Mouse (Mus musculus) thymus, adult 2 months (tissue): ENCODE results near the gene 2210016F16Rik. TPM values are rescaled to one million over a fixed set of nuclear protein-coding genes. Genes with fewer than 3 reads are reported as not detected.
"Not testable (repeated sequence)": the region's sequence is repeated elsewhere in the genome, so short reads cannot be mapped to it uniquely, and the experiment has no call there.

Experiments used
- DNase-seq: peaks from one replicate; pipeline ENCODE4 v3.0.0; 2021
- H3K27ac ChIP-seq: fragments of 200-500 bp; 2 replicates; pipeline ENCODE4 v1.5.1; 2012; ENCODE audit warnings: low read length, control low read depth; ENCODE audit not compliant: control insufficient read depth, insufficient read depth
- H3K27me3 ChIP-seq: fragments of 200-500 bp; 2 replicates; pipeline ENCODE4 v1.6.1; 2012; ENCODE audit warnings: mild to moderate bottlenecking, low read length, moderate library complexity, mixed read lengths; ENCODE audit not compliant: control insufficient read depth, insufficient read depth
- H3K36me3 ChIP-seq: fragments of 200-500 bp; 2 replicates; pipeline ENCODE4 v1.6.1; 2012; ENCODE audit warnings: mild to moderate bottlenecking, low read length, moderate library complexity; ENCODE audit not compliant: control insufficient read depth, insufficient read depth
- H3K4me1 ChIP-seq: fragments of 200-500 bp; replicated peaks from 2 replicates; pipeline ENCODE4 v1.6.1; 2012; ENCODE audit warnings: low read length; ENCODE audit not compliant: control insufficient read depth, insufficient read depth
- H3K4me3 ChIP-seq: fragments of 200-500 bp; 2 replicates; pipeline ENCODE4 v1.5.1; 2012; ENCODE audit warnings: mild to moderate bottlenecking, low read length, control low read depth, moderate library complexity; ENCODE audit not compliant: control insufficient read depth, insufficient read depth
- CTCF ChIP-seq: fragments of 200-500 bp; IDR thresholded peaks from 2 replicates; pipeline ENCODE4 v1.5.1; 2012; ENCODE audit warnings: mild to moderate bottlenecking, control low read depth, low read length, moderate library complexity, borderline replicate concordance; ENCODE audit not compliant: control insufficient read depth, poor library complexity, insufficient read depth; ENCODE audit errors: extremely low read depth
- POLR2A ChIP-seq: fragments of 200-500 bp; IDR thresholded peaks from 2 replicates; pipeline ENCODE4 v1.6.1; 2012; ENCODE audit warnings: mild to moderate bottlenecking, low read length, control low read depth, moderate library complexity; ENCODE audit not compliant: control insufficient read depth, poor library complexity, insufficient read depth; ENCODE audit errors: extremely low read depth
- WGBS: fragments of 180-500 bp; shearing (Covaris S2); methylation state at CpG from one replicate; pipeline ENCODE4 v1.1.7; 2018; 5-methylcytosine and 5-hydroxymethylcytosine counted together
- polyA plus RNA-seq: library from polyadenylated mRNA; depleted of rRNA; stranded (reverse); fragments of >200 nt; gene quantifications from 2 replicates; pipeline ENCODE4 v1.2.3, GENCODE M21; 2012

2210016F16Rik gene
- polyA plus RNA-seq, 1 experiment, result 27.9 TPM

DNA sequence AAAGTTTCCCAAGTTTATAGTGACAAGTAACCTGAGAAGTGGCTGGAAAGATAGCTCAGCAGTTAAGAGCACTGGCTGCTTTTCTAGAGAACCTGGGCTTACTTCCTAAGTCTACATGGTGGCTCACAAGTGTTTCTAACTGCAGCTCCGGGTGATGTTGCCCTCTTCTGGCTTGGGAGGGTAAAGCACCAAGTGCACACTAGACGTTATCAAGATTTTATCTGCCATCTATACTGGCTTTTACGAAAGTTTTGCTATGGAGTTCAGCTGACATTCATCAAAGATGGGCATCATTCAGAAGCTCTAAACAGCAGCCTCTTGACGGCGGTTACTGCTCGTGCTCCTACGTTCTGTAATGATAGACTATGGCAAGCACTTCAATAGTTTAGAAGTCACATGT, 2.9 kb upstream of the 2210016F16Rik start:
- Histone ChIP-seq H3K27ac (no peak overlapping the region), H3K4me3 (no peak overlapping the region), H3K4me1 (peaks cover 8% of the 10 kb centered on the region), H3K36me3 (peaks cover 24% of the 10 kb centered on the region), H3K27me3 (no peaks in the 10 kb centered on the region)
- DNase-seq, result peak; percentile 85
- 20% methylated on average over 7 of the region's 7 CpGs for WGBS
- no peak for TF ChIP-seq CTCF
- TF ChIP-seq POLR2A, result no peak

DNA sequence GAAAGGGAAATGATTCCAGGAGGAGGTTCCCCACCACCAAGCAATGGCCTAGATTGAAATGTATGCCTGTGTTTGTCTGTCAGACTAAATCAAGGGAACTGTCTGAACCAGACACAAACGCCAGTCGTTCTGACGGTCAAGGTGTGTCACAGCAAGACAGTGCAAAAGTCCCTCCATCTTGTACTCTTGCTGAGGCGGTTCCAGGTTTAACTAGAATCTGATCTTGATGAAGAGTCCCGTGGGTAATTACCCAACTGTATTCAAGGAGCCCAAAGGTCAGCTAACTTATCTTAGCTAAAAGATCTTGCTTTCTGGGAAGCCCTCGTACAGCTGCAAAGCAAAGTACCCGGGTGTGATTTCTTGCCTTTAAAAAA, 509 bp upstream of the 2210016F16Rik start:
- no peaks in the 10 kb centered on the region for H3K27me3 ChIP-seq
- DNase-seq, result no peak
- peaks cover 8% of the 10 kb centered on the region for H3K4me1 ChIP-seq
- WGBS, result 91% methylated on average over 7 of the region's 7 CpGs
- peak overlapping the region; percentile 71 for H3K4me3 ChIP-seq
- TF ChIP-seq POLR2A (no peak), CTCF (no peak)
- H3K27ac ChIP-seq, result no peak overlapping the region
- peaks cover 26% of the 10 kb centered on the region for H3K36me3 ChIP-seq

DNA sequence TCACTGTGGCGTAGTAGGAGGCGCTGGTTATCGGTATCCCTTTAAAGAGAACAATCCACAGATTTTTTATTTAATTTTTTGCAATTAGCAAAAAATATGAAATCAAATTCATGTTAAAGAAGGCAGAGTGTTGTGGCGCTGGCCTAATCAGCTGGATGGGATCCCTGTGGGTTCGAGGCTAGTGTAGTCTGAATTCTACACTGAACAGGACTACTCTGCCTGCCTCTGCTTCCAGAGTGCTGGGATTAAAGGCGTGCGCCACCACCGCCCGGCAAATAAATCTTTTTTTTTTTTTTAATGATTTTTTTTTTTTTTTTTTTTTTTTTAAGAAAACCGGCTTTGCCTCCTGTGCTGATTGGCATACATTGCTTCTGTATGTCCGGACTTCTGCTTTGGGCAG, 654 bp downstream of the 2210016F16Rik start:
- Histone ChIP-seq H3K27ac (no peak overlapping the region), H3K4me3 (peak overlapping the region; percentile 71), H3K4me1 (peaks cover 8% of the 10 kb centered on the region), H3K36me3 (peaks cover 25% of the 10 kb centered on the region), H3K27me3 (no peaks in the 10 kb centered on the region)
- DNase-seq, result no peak
- WGBS, result 43% methylated on average over 11 of the region's 11 CpGs
- TF ChIP-seq POLR2A, result no peak
- TF ChIP-seq CTCF, result no peak

DNA sequence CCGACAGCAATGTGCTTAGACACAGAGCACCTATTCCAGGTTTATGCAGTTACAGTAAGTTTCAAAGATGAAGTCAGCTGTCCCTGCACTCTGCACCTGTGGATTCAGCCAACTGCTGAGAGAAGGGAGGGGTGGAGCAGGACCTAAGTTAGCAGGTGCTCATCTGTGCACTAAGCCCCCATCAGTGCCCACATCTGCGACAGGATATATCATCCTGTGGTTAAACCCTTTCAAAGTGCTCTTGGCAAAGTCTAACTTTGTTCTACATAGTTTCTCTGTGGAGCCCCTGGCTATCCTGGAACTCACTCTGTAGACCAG, 11.9 kb downstream of the 2210016F16Rik start:
- no peak overlapping the region for H3K4me3 ChIP-seq
- peak; percentile 42 for DNase-seq
- peaks cover 19% of the 10 kb centered on the region for H3K4me1 ChIP-seq
- H3K27me3 ChIP-seq, result no peaks in the 10 kb centered on the region
- H3K27ac ChIP-seq, result peak overlapping the region; percentile 70
- H3K36me3 ChIP-seq, result no peaks in the 10 kb centered on the region
- no peak for TF ChIP-seq CTCF
- TF ChIP-seq POLR2A, result no peak
- 15% methylated on average over 2 of the region's 2 CpGs for WGBS

DNA sequence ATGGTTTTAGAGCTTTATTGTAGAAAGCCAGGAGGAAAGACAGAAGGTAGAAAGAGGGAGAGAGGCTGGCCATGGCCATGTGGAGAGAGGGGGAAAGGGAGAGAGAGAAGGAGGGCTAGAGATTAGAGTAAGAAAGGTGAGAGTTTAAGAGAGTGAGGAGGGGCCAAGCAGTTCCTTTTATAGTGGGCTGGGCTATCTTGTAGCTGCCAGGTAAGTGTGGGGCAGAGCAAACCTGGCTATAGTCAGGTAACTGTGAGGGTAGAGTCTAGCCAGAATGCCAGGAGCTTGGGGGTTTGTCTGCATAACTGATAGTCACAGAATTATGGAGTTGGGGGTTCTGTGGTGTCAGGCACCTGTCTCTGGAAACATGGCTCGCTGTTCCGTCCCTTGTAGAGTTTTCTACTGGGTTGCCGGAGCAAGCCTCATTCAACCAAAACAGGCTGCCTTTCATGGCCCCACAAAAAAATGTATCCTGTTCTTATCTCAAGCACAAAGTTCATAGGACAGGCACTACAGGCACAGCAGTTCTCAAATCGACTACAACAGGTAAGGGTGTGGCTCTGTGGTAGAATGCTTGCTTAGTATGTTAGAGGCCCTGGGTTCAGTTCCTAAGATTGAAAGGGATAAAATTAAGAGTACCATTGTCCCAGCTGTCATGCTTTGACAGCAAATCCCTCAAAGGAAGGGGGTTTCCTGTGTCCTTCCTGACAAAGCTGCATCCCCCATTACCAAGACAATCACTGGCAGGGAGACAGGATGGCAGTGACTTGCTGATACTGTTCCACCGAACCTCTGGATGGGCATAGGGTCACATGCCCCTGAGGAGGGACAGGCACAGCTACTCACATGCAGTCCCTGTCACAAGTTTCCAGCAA, 12.5 kb downstream of the 2210016F16Rik start:
- no peak for DNase-seq
- peak overlapping the region; percentile 70 for H3K27ac ChIP-seq
- WGBS, result 54% methylated on average over 5 of the region's 5 CpGs
- TF ChIP-seq POLR2A, result no peak
- TF ChIP-seq CTCF, result no peak
- no peak overlapping the region for H3K4me3 ChIP-seq
- H3K4me1 ChIP-seq, result peaks cover 19% of the 10 kb centered on the region
- no peaks in the 10 kb centered on the region for H3K36me3 ChIP-seq
- no peaks in the 10 kb centered on the region for H3K27me3 ChIP-seq

DNA sequence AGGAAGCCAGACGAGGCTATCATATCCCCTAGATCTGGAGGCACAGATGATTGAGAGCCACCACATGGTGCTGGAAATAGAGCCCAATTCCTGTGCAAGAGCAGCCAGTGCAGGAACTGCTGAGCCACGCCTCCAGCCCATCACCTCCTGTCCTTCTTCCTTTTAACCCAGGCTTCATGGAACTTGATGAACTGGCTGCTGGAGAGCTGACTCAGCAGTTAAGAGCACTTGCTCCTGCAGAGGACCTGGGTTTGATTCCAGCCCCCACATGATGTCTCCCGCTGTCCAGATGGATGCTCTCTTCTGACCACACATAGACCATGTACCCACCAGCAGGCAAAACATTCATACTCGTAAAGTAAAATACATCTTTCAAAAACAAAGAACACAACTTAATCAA, 16.2 kb downstream of the 2210016F16Rik start:
- TF ChIP-seq CTCF (no peak), POLR2A (no peak)
- Histone ChIP-seq H3K4me1 (peaks cover 17% of the 10 kb centered on the region), H3K27ac (no peak overlapping the region), H3K4me3 (no peak overlapping the region), H3K27me3 (no peaks in the 10 kb centered on the region), H3K36me3 (no peaks in the 10 kb centered on the region)
- 78% methylated on average over 4 of the region's 4 CpGs for WGBS
- no peak for DNase-seq

DNA sequence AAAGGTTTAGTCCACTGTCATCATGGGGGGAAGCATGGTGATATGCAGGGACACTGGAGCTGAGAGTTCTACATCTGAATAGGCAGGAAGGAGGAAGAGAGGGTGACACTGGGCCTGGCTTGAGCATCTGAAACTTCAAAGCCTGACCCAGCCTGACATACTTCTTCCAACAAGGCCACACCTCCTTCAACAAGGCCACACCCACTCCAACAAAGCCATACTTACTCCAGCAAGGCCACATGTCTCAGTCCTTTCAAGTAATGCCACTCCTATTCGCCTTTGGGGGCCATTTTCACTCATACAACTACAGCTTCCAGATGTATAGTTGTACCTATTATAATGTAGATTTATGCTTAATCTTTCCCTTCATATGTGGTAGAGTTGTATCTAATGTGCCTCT, 17.4 kb downstream of the 2210016F16Rik start:
- TF ChIP-seq POLR2A (no peak), CTCF (no peak)
- no peak for DNase-seq
- Histone ChIP-seq H3K4me1 (peaks cover 10% of the 10 kb centered on the region), H3K27ac (no peak overlapping the region), H3K4me3 (no peak overlapping the region), H3K36me3 (no peaks in the 10 kb centered on the region), H3K27me3 (no peaks in the 10 kb centered on the region)
- 88% methylated on average over 1 of the region's 1 CpGs for WGBS

DNA sequence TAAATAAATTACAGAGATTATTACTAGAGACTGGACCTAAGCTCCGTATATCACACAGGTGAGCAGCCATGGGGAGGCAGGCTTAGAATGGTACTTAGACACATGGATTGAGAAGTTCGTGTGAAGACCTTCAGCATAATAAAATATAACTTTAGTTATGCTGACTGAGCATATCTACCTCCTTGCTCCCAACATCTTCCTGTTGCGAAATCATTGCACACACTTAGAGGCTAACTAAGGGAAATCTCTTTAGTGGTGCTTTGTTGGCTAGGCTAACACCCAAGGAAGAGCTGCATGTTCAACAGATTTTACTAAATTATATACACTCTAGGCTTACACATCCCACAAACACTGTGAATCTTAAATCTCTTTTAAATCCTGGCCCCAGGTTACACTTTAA, 18.7 kb downstream of the 2210016F16Rik start:
- WGBS, result 79% methylated on average over 3 of the region's 3 CpGs
- H3K36me3 ChIP-seq, result no peaks in the 10 kb centered on the region
- H3K27me3 ChIP-seq, result no peaks in the 10 kb centered on the region
- no peaks in the 10 kb centered on the region for H3K4me1 ChIP-seq
- no peak for TF ChIP-seq CTCF
- TF ChIP-seq POLR2A, result no peak
- no peak overlapping the region for H3K27ac ChIP-seq
- H3K4me3 ChIP-seq, result no peak overlapping the region
- no peak for DNase-seq

DNA sequence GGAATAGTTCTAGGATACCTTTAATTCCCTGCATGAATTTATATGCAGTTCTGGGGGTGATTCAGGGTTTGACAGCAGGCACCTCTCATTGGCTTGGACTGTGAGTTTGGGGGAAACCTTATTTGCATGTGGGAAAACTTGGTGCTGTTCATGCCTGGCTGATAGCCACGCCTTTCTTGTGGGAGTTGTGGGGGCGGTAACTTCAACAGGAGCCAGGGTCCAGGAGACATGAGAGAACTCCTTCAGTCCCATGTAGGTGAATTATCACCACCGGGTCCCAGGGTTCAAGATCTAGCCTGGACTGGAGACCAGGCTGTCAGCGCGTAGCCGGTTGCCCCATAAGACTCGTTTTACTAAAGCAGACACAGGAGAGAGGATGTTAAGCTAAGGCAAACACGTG, 19.8 kb downstream of the 2210016F16Rik start:
- H3K27ac ChIP-seq, H3K36me3 ChIP-seq, H3K27me3 ChIP-seq, DNase-seq, H3K4me3 ChIP-seq, H3K4me1 ChIP-seq: not testable (repeated sequence)
- 91% methylated on average over 8 of the region's 8 CpGs for WGBS
